Mouse (Mus musculus) MEL (cell line): Measurements from ENCODE around the gene Mib2. TPM values are rescaled to one million over a fixed set of nuclear protein-coding genes. Genes with fewer than 3 reads are reported as not detected.

Source experiments
- DNase-seq: peaks from one replicate; pipeline ENCODE4 v3.0.0; 2011; ENCODE audit warnings: low read depth, low spot score
- H3K27ac ChIP-seq: 2 replicates; pipeline ENCODE4 v1.5.1; 2012; ENCODE audit warnings: low read depth, mild to moderate bottlenecking, control low read depth, low read length, moderate library complexity; ENCODE audit not compliant: control insufficient read depth
- H3K27me3 ChIP-seq, 2 experiments: fragments of 150-350 bp in 1 of 2; sonication (generic) in 1 of 2; 2 replicates each; pipeline ENCODE4 v1.6.1; 2012; ENCODE audit warnings: low read length in 2 of 2, mild to moderate bottlenecking in 2 of 2, improper control_type of control experiment in 1 of 2, moderate library complexity in 1 of 2; ENCODE audit not compliant: insufficient read depth in 2 of 2, control insufficient read depth in 1 of 2
- H3K36me3 ChIP-seq, 2 experiments: 2 replicates each; pipeline ENCODE4 v1.6.1; 2012 to 2014; ENCODE audit warnings: low read length in 2 of 2, improper control_type of control experiment in 1 of 2, inconsistent platforms in 1 of 2, mild to moderate bottlenecking in 1 of 2; ENCODE audit not compliant: insufficient read depth in 2 of 2, control insufficient read depth in 1 of 2
- H3K4me1 ChIP-seq, 2 experiments: fragments of 150-350 bp in 1 of 2; sonication (generic) in 1 of 2; 2 replicates each; pipeline ENCODE4 v1.6.1; 2012; ENCODE audit warnings: low read length in 2 of 2, improper control_type of control experiment in 1 of 2, mild to moderate bottlenecking in 1 of 2; ENCODE audit not compliant: insufficient read depth in 2 of 2, control insufficient read depth in 1 of 2
- H3K4me3 ChIP-seq, 2 experiments: fragments of 150-350 bp in 1 of 2; sonication (generic) in 1 of 2; 2 replicates each; pipeline ENCODE4 v1.5.1; 2012; ENCODE audit warnings: low read depth in 2 of 2, low read length in 2 of 2, mild to moderate bottlenecking in 2 of 2, moderate library complexity in 2 of 2, control low read depth in 1 of 2, improper control_type of control experiment in 1 of 2; ENCODE audit not compliant: control insufficient read depth in 1 of 2, insufficient read depth in 1 of 2
- H3K79me2 ChIP-seq: 2 replicates; pipeline ENCODE4 v1.6.1; 2012; ENCODE audit warnings: mild to moderate bottlenecking, low read length, moderate library complexity; ENCODE audit not compliant: control insufficient read depth, poor library complexity, insufficient read depth
- H3K9ac ChIP-seq: 2 replicates; pipeline ENCODE4 v1.6.1; 2012; ENCODE audit warnings: low read depth, mild to moderate bottlenecking, control low read depth, low read length, moderate library complexity; ENCODE audit not compliant: control insufficient read depth, poor library complexity, severe bottlenecking
- H3K9me3 ChIP-seq: fragments of 150-350 bp; sonication (generic); replicated peaks from 2 replicates; pipeline ENCODE4 v1.6.1; 2012; ENCODE audit warnings: mild to moderate bottlenecking, low read length, improper control_type of control experiment, moderate library complexity; ENCODE audit not compliant: insufficient read depth
- BHLHE40 ChIP-seq: IDR thresholded peaks from 2 replicates; pipeline ENCODE4 v1.6.1; 2012; ENCODE audit warnings: low read depth, mild to moderate bottlenecking, inconsistent platforms, low read length, improper control_type of control experiment, borderline replicate concordance
- E2F4 ChIP-seq: IDR thresholded peaks from 2 replicates; pipeline ENCODE4 v1.6.1; 2011; ENCODE audit warnings: low read depth, low read length, improper control_type of control experiment, borderline replicate concordance
- ETS1 ChIP-seq: IDR thresholded peaks from 2 replicates; pipeline ENCODE4 v1.6.1; 2012; ENCODE audit warnings: low read depth, mild to moderate bottlenecking, inconsistent platforms, low read length, improper control_type of control experiment, moderate library complexity
- GATA1 ChIP-seq: IDR thresholded peaks from 2 replicates; pipeline ENCODE4 v1.6.1; 2011; ENCODE audit warnings: low read depth, low read length, improper control_type of control experiment
- HCFC1 ChIP-seq: IDR thresholded peaks from 2 replicates; pipeline ENCODE4 v1.6.1; 2012; ENCODE audit warnings: low read depth, mild to moderate bottlenecking, inconsistent platforms, low read length, improper control_type of control experiment, moderate library complexity
- JUND ChIP-seq: IDR thresholded peaks from 2 replicates; pipeline ENCODE4 v1.6.1; 2011; ENCODE audit warnings: low read depth, mild to moderate bottlenecking, improper control_type of control experiment, low read length
- KAT2A ChIP-seq: conservative IDR thresholded peaks from 2 replicates; pipeline ENCODE4 v1.6.1; 2012; ENCODE audit warnings: low read depth, low read length, improper control_type of control experiment, inconsistent platforms
- MAX ChIP-seq: IDR thresholded peaks from 2 replicates; pipeline ENCODE4 v1.6.1; 2011; ENCODE audit warnings: low read length, improper control_type of control experiment
- MEF2A ChIP-seq: IDR thresholded peaks from 2 replicates; pipeline ENCODE4 v1.6.1; 2014; ENCODE audit warnings: low read depth, mild to moderate bottlenecking, inconsistent platforms, low read length, improper control_type of control experiment; ENCODE audit not compliant: poor library complexity, insufficient replicate concordance, severe bottlenecking; ENCODE audit errors: extremely low read depth
- MXI1 ChIP-seq: IDR thresholded peaks from 2 replicates; pipeline ENCODE4 v1.6.1; 2011; ENCODE audit warnings: mild to moderate bottlenecking, low read depth, low read length, improper control_type of control experiment
- NRF1 ChIP-seq: IDR thresholded peaks from 2 replicates; pipeline ENCODE4 v1.6.1; 2014; ENCODE audit warnings: low read depth, mild to moderate bottlenecking, inconsistent platforms, low read length, improper control_type of control experiment, moderate library complexity; ENCODE audit not compliant: poor library complexity, insufficient read depth, severe bottlenecking
- POLR2AphosphoS2 ChIP-seq: IDR thresholded peaks from 2 replicates; pipeline ENCODE4 v1.6.1; 2011; ENCODE audit warnings: low read length, improper control_type of control experiment
- UBTF ChIP-seq: IDR thresholded peaks from 2 replicates; pipeline ENCODE4 v1.6.1; 2012; ENCODE audit warnings: low read depth, mild to moderate bottlenecking, inconsistent platforms, low read length, improper control_type of control experiment, moderate library complexity, borderline replicate concordance; ENCODE audit not compliant: insufficient read depth
- USF1 ChIP-seq: IDR thresholded peaks from 2 replicates; pipeline ENCODE4 v1.6.1; 2014; ENCODE audit warnings: low read depth, mild to moderate bottlenecking, inconsistent platforms, low read length, improper control_type of control experiment, moderate library complexity
- USF2 ChIP-seq, 2 experiments: IDR thresholded peaks; 2 replicates each; pipeline ENCODE4 v1.6.1; 2011 to 2012; ENCODE audit warnings: improper control_type of control experiment in 2 of 2, low read length in 2 of 2, borderline replicate concordance in 1 of 2, inconsistent platforms in 1 of 2, low read depth in 1 of 2, mild to moderate bottlenecking in 1 of 2; ENCODE audit not compliant: insufficient read depth in 1 of 2
- ZKSCAN1 ChIP-seq: IDR thresholded peaks from 2 replicates; pipeline ENCODE4 v1.6.1; 2012; ENCODE audit warnings: low read depth, mild to moderate bottlenecking, inconsistent platforms, low read length, improper control_type of control experiment, moderate library complexity
- ZNF384 ChIP-seq: IDR thresholded peaks from 2 replicates; pipeline ENCODE4 v1.6.1; 2012; ENCODE audit warnings: low read depth, mild to moderate bottlenecking, inconsistent platforms, low read length, improper control_type of control experiment
- polyA plus RNA-seq, 2 experiments: library from polyadenylated mRNA; stranded (reverse) in 1 of 2; unstranded in 1 of 2; fragments of >175 nt in 1 of 2; fragments of >200 nt in 1 of 2; gene quantifications; 2 replicates each; pipeline versions ENCODE4 v1.2.1 to v1.2.4; 2012; ENCODE audit warnings: low replicate concordance in 2 of 2, low read depth in 1 of 2; ENCODE audit not compliant: insufficient read length in 2 of 2, insufficient read depth in 1 of 2, missing spikeins in 1 of 2
- total RNA-seq: library from RNA; depleted of rRNA; stranded (reverse); fragments of 300-350 nt; gene quantifications from 2 replicates; pipeline ENCODE4 v1.2.3, GENCODE M21; 2012

Gene Mib2
- total and polyA plus RNA-seq, 3 experiments, result 21.4 to 38.3 TPM; not detected in 1

GRCm38 (mm10) chr4:155643531-155643930 is 25.5 kb downstream of the Mib2 start:
- peaks cover 0 to 20% of the 10 kb centered on the region in 2 experiments; a peak in 2 of 4 replicates for H3K36me3 ChIP-seq
- H3K9me3 ChIP-seq, result no peaks in the 10 kb centered on the region
- H3K27me3 ChIP-seq, result no peaks in the 10 kb centered on the region
- no peak for DNase-seq
- no peaks in the 10 kb centered on the region for H3K79me2 ChIP-seq
- no peak overlapping the region for H3K9ac ChIP-seq
- no peak overlapping the region for H3K4me3 ChIP-seq
- TF ChIP-seq USF2 (IDR thresholded peaks at IDR 0.05; ENCODE audit: borderline replicate concordance in 1 of 2, insufficient read depth in 1 of 2, low read depth in 1 of 2, low read length in 2 of 2), result no peak
- TF ChIP-seq KAT2A, result no peak
- TF ChIP-seq ETS1, result no peak
- no peak for TF ChIP-seq GATA1
- TF ChIP-seq ZNF384, result no peak
- no peak for TF ChIP-seq MAX
- TF ChIP-seq BHLHE40, result no peak
- TF ChIP-seq MXI1, result no peak
- TF ChIP-seq JUND, result no peak
- H3K27ac ChIP-seq, result no peak overlapping the region
- no peaks in the 10 kb centered on the region for H3K4me1 ChIP-seq

GRCm38 (mm10) chr4:155635766-155636499 is 33.1 kb downstream of the Mib2 start:
- H3K4me3 ChIP-seq, result no peak overlapping the region
- TF ChIP-seq MEF2A (no peak), HCFC1 (no peak), POLR2AphosphoS2 (no peak)
- TF ChIP-seq, all 39 proteins: peak for 0
- Histone ChIP-seq H3K36me3 (peaks cover 0 to 43% of the 10 kb centered on the region in 2 experiments; a peak in 2 of 4 replicates), H3K27ac (no peak overlapping the region), H3K4me1 (no peaks in the 10 kb centered on the region), H3K79me2 (no peaks in the 10 kb centered on the region), H3K27me3 (no peaks in the 10 kb centered on the region), H3K9ac (no peak overlapping the region), H3K9me3 (no peaks in the 10 kb centered on the region)
- no peak for DNase-seq

GRCm38 (mm10) chr4:155630267-155630666 is 38.7 kb downstream of the Mib2 start:
- Histone ChIP-seq H3K79me2 (peaks cover 1% of the 10 kb centered on the region), H3K36me3 (peaks cover 0 to 37% of the 10 kb centered on the region in 2 experiments), H3K27me3 (no peaks in the 10 kb centered on the region), H3K9me3 (no peaks in the 10 kb centered on the region), H3K4me1 (no peaks in the 10 kb centered on the region), H3K27ac (no peak overlapping the region), H3K9ac (no peak overlapping the region), H3K4me3 (no peak overlapping the region)
- DNase-seq, result no peak
- TF ChIP-seq USF1 (no peak), NRF1 (no peak), E2F4 (no peak), UBTF (no peak), ZKSCAN1 (no peak)
